Mouse (Mus musculus) right cerebral cortex, postnatal 4 days (tissue): Measurements from ENCODE around the gene Zfp668.

Experiments
- DNase-seq: peaks from one replicate; pipeline ENCODE4 v3.0.0-alpha.2; 2022

Zfp668 gene

GRCm38 (mm10) chr7:127894480-127894879, 17.9 kb upstream of the Zfp668 start:
- DNase-seq = no peak

GRCm38 (mm10) chr7:127890798-127891197, 14.2 kb upstream of the Zfp668 start, which contains the start of gene Prss53:
Gene Prss53, minus strand, starts transcription at chr7:127890970.
- DNase-seq = no peak

GRCm38 (mm10) chr7:127888821-127889220, 12.2 kb upstream of the Zfp668 start:
- DNase-seq = no peak

- no peak for DNase-seq
Observed at GRCm38 (mm10) chr7:127887781-127888180, 11.2 kb upstream of the Zfp668 start.

- DNase-seq = no peak
Observed at GRCm38 (mm10) chr7:127887191-127887590, 10.6 kb upstream of the Zfp668 start.

- no peak for DNase-seq
Observed at GRCm38 (mm10) chr7:127886551-127886950, 9.9 kb upstream of the Zfp668 start.

GRCm38 (mm10) chr7:127885951-127886350, 9.3 kb upstream of the Zfp668 start:
- DNase-seq = no peak

GRCm38 (mm10) chr7:127880431-127880830, 3.8 kb upstream of the Zfp668 start:
- DNase-seq = no peak

- no peak for DNase-seq
Observed at GRCm38 (mm10) chr7:127879301-127879700, 2.7 kb upstream of the Zfp668 start.

GRCm38 (mm10) chr7:127876041-127876466, 574 bp downstream of the Zfp668 start, which contains the start of gene Zfp646:
Gene Zfp646, plus strand, starts transcription at chr7:127876221.
- peak; percentile 76 for DNase-seq

- DNase-seq = peak; percentile 91
Observed at GRCm38 (mm10) chr7:127875627-127876001, 1.0 kb downstream of the Zfp668 start.

- no peak for DNase-seq
Observed at GRCm38 (mm10) chr7:127874812-127875626, 1.6 kb downstream of the Zfp668 start.

- no peak for DNase-seq
Observed at GRCm38 (mm10) chr7:127870136-127870821, 6.3 kb downstream of the Zfp668 start.

GRCm38 (mm10) chr7:127869149-127869810, 7.3 kb downstream of the Zfp668 start:
- no peak for DNase-seq

GRCm38 (mm10) chr7:127867641-127868040, 9.0 kb downstream of the Zfp668 start:
- no peak for DNase-seq

GRCm38 (mm10) chr7:127866434-127866833, 10.2 kb downstream of the Zfp668 start:
- DNase-seq = no peak

- DNase-seq = no peak
Observed at GRCm38 (mm10) chr7:127858258-127858657, 18.4 kb downstream of the Zfp668 start.

- DNase-seq = no peak
Observed at GRCm38 (mm10) chr7:127850906-127851305, 25.7 kb downstream of the Zfp668 start.

- DNase-seq = no peak
Observed at GRCm38 (mm10) chr7:127849973-127850875, 26.4 kb downstream of the Zfp668 start.

- DNase-seq = peak; percentile 71
Observed at GRCm38 (mm10) chr7:127842001-127842718, 34.5 kb downstream of the Zfp668 start.

GRCm38 (mm10) chr7:127841340-127842000, 35.2 kb downstream of the Zfp668 start:
- peak; percentile 93 for DNase-seq
